Mouse (Mus musculus) cerebellum, adult 2 months (tissue): ENCODE measurements around the gene Hs2st1. TPM values are rescaled to one million over a fixed set of nuclear protein-coding genes. Genes with fewer than 3 reads are reported as not detected.
A peak's percentile ranks its signal among the peaks of the same experiment; 100 is the strongest.

Source experiments
- DNase-seq, 2 experiments: peaks; one replicate each; pipeline ENCODE4 v3.0.0; 2021
- H3K27ac ChIP-seq: fragments of 200-500 bp; 2 replicates; pipeline ENCODE4 v1.5.1; 2012; ENCODE audit warnings: low read length, control low read depth, inconsistent platforms; ENCODE audit not compliant: insufficient read depth
- H3K27me3 ChIP-seq: fragments of 200-500 bp; 2 replicates; pipeline ENCODE4 v1.6.1; 2012; ENCODE audit warnings: inconsistent platforms, mild to moderate bottlenecking, low read length, moderate library complexity; ENCODE audit not compliant: control insufficient read depth, insufficient read depth
- H3K4me1 ChIP-seq: fragments of 200-500 bp; 2 replicates; pipeline ENCODE4 v1.6.1; 2011; ENCODE audit warnings: low read length; ENCODE audit not compliant: control insufficient read depth, insufficient read depth
- H3K4me3 ChIP-seq: fragments of 200-500 bp; replicated peaks from 2 replicates; pipeline ENCODE3; 2011; ENCODE audit warnings: mild to moderate bottlenecking, low read depth, low read length, control low read depth; ENCODE audit not compliant: insufficient read depth
- CTCF ChIP-seq: fragments of 200-500 bp; IDR thresholded peaks from 2 replicates; pipeline ENCODE4 v1.5.1; 2011; ENCODE audit warnings: low read depth, mild to moderate bottlenecking, control low read depth, low read length, moderate library complexity, borderline replicate concordance; ENCODE audit not compliant: insufficient read depth
- POLR2A ChIP-seq: fragments of 200-500 bp; IDR thresholded peaks from 2 replicates; pipeline ENCODE4 v1.6.1; 2011; ENCODE audit warnings: low read length, control low read depth, borderline replicate concordance; ENCODE audit not compliant: insufficient read depth
- WGBS: fragments of 180-500 bp; shearing (Covaris S2); methylation state at CpG from one replicate; pipeline ENCODE4 v1.1.7; 2018; 5-methylcytosine and 5-hydroxymethylcytosine counted together
- polyA plus RNA-seq: library from polyadenylated mRNA; depleted of rRNA; stranded (reverse); fragments of >200 nt; gene quantifications from 2 replicates; pipeline ENCODE4 v1.2.3, GENCODE M21; 2012

Gene Hs2st1
- polyA plus RNA-seq, 1 experiment: 15.4 TPM

GRCm38 (mm10) chr3:144432143-144432577 is 137.8 kb downstream of the Hs2st1 start:
- 92% methylated on average over 10 of the region's 10 CpGs for WGBS
- no peaks in the 10 kb centered on the region for H3K27me3 ChIP-seq
- no peak overlapping the region for H3K4me3 ChIP-seq
- no peak overlapping the region for H3K27ac ChIP-seq
- no peak for DNase-seq
- H3K4me1 ChIP-seq: no peaks in the 10 kb centered on the region
- TF ChIP-seq CTCF (no peak), POLR2A (no peak)

DNA sequence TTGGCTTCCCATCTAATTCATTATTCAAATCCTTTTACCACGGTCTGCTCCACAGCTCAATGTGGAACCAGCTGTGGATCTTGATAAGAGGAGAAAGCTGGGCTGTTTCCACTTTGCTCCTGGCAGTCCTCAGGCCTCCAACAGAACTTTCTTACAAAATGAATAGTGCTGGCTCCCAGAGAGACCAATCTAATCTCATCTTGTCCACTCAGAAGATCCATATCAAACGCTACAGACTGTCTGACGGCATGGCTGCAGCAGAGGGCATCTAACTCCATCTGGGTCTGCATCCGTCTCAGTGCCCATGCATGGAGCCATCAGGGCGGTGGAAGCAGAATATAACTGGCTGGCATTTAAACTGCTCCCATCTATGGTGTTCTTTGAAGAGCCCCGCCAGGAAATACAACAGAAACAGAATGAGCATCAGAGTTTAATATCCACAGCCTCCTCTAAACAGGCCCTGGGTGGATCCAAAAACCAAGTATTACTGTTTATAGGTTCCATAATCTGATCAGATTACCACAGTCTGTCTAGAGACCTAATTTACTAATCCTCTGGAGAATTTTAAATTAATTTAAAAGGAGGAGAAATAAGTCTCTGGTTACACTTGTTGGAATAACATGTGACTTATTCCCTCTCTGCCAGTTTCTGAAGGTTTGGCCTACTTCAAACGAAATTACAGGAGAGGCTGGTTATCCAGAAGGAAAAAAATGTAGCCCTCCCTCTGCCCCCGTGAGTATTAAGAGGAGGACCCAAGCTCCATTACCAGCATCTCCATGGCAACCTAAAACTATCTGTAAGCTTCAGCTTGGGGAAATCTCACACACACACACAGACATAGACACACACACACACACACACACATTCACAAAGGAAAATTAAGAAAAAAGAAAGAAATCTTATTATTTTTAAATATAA is 141.2 kb downstream of the Hs2st1 start:
- TF ChIP-seq POLR2A: no peak
- TF ChIP-seq CTCF: no peak
- no peak for DNase-seq
- H3K27ac ChIP-seq: no peak overlapping the region
- 47% methylated on average over 8 of the region's 8 CpGs for WGBS
- H3K4me1 ChIP-seq: no peaks in the 10 kb centered on the region
- no peaks in the 10 kb centered on the region for H3K27me3 ChIP-seq
- H3K4me3 ChIP-seq: no peak overlapping the region

DNA sequence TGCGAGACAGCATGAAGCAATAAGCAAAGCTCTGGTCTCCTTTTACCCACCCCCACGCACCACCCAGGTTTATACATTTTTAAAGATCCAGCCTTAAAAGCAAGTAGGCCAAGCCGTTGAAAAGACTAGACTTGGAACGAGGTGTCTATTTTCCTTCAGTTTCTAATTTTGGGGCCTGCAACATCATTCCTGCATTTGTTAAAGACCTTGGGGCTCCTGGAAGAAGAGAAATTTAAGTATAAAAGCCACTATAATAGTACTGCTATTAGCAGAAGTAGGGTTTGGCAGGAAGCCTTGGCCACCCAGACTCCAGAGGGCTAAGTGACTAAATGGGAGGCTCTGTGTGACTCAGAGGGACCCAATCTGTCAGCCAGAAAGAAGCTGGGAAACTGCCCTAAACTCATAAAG is 144.9 kb downstream of the Hs2st1 start:
- TF ChIP-seq CTCF (no peak), POLR2A (no peak)
- WGBS: 76% methylated on average over 4 of the region's 4 CpGs
- Histone ChIP-seq H3K27ac (no peak overlapping the region), H3K27me3 (no peaks in the 10 kb centered on the region), H3K4me1 (no peaks in the 10 kb centered on the region), H3K4me3 (no peak overlapping the region)
- DNase-seq: peak in 1 of 2 experiments; percentile 33

- H3K4me1 ChIP-seq: no peaks in the 10 kb centered on the region
- no peak overlapping the region for H3K4me3 ChIP-seq
- WGBS: 23% methylated on average over 7 of the region's 7 CpGs
- TF ChIP-seq POLR2A (no peak), CTCF (no peak)
- no peaks in the 10 kb centered on the region; the same call in 1 of the 2 replicates for H3K27me3 ChIP-seq
- no peak overlapping the region for H3K27ac ChIP-seq
- DNase-seq: no peak
Observed at GRCm38 (mm10) chr3:144421404-144422180, 148.4 kb downstream of the Hs2st1 start.

GRCm38 (mm10) chr3:144413821-144414220 is 156.2 kb downstream of the Hs2st1 start:
- Histone ChIP-seq H3K4me3 (no peak overlapping the region), H3K27ac (no peak overlapping the region), H3K27me3 (no peaks in the 10 kb centered on the region; the same call in 1 of the 2 replicates), H3K4me1 (no peaks in the 10 kb centered on the region)
- DNase-seq: no peak
- WGBS: 54% methylated on average over 7 of the region's 7 CpGs
- TF ChIP-seq CTCF (no peak), POLR2A (no peak)

- Histone ChIP-seq H3K27me3 (no peaks in the 10 kb centered on the region; the same call in 1 of the 2 replicates), H3K4me3 (no peak overlapping the region), H3K4me1 (no peaks in the 10 kb centered on the region), H3K27ac (no peak overlapping the region)
- no peak for DNase-seq
- WGBS: 1% methylated on average over 10 of the region's 10 CpGs
- TF ChIP-seq POLR2A (no peak), CTCF (no peak)
Observed at GRCm38 (mm10) chr3:144412538-144413272, 157.3 kb downstream of the Hs2st1 start.

- H3K4me1 ChIP-seq: no peaks in the 10 kb centered on the region
Observed at GRCm38 (mm10) chr3:144411650-144412278, 158.2 kb downstream of the Hs2st1 start.

More at GRCm38 (mm10) chr3:144411650-144412278, 158.2 kb downstream of the Hs2st1 start:
- H3K27me3 ChIP-seq: no peaks in the 10 kb centered on the region; the same call in 1 of the 2 replicates
- no peak for DNase-seq
- WGBS: 33% methylated on average over 8 of the region's 8 CpGs
- H3K27ac ChIP-seq: no peak overlapping the region
- H3K4me3 ChIP-seq: no peak overlapping the region
- TF ChIP-seq POLR2A (no peak), CTCF (no peak)
